Mouse (Mus musculus) gastrocnemius, postnatal 4 days (tissue): ENCODE results near the gene Ttc9b. TPM values are rescaled to one million over a fixed set of nuclear protein-coding genes. Genes with fewer than 3 reads are reported as not detected.
A peak's percentile ranks its signal among the peaks of the same experiment; 100 is the strongest.

Experiments
- DNase-seq, 2 experiments: peaks; one replicate each; pipeline ENCODE4 v3.0.0; 2021 to 2022; ENCODE audit warnings: low spot score in 2 of 2, mixed read lengths in 2 of 2
- total RNA-seq, 2 experiments: library from RNA; stranded (reverse); gene quantifications; 2 replicates each; pipeline ENCODE4 v1.2.3; 2021

Ttc9b gene
- total RNA-seq, 2 experiments from 2014 or later: not detected

GRCm38 (mm10) chr7:27685681-27686080 lies 32.0 kb downstream of the Ttc9b start:
- DNase-seq: no peak

- no peak for DNase-seq
Observed at GRCm38 (mm10) chr7:27687043-27687442, 33.3 kb downstream of the Ttc9b start.

- DNase-seq: no peak
Observed at GRCm38 (mm10) chr7:27687836-27688235, 34.1 kb downstream of the Ttc9b start.

DNA sequence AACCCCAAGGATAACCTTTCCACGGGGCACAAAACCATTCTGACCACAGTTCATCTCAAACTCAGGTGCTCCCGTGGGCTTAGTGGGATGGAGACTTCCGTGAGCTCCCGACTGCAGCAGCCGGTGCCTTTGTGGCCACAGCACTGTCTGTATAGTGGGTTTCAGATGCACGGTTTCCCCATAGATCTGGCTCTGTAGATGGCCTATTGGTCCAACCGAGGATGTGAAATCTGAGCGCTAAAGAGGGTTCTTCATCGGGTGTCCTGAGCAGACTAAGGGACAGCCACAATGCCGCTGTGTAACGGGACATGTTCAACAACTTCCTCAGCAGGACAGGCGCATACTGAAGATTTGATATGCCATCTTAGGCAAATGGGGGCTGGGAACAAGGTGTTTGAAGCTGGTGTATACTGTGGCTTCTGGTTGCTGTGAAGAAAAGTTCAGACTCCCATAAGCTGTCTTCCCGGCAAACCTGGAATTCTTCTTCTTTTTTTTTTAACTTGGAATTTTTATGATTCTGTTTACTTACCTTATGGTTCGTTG lies 34.6 kb downstream of the Ttc9b start:
- DNase-seq: no peak

- peak; percentile 66 to 86 for DNase-seq
Observed at GRCm38 (mm10) chr7:27688815-27689612, 35.3 kb downstream of the Ttc9b start, which contains the start of gene Zfp607b. TSS of gene Zfp607b (plus strand) at chr7:27689340.

GRCm38 (mm10) chr7:27691076-27691475 lies 37.4 kb downstream of the Ttc9b start:
- peak in 1 of 2 experiments; percentile 23 for DNase-seq

- no peak for DNase-seq
Observed at GRCm38 (mm10) chr7:27696711-27697110, 43.0 kb downstream of the Ttc9b start.

Other genes starting within 250 kb of the Ttc9b start
- under 1 TPM; 0.21 to 0.34 TPM for gene Sptbn4, start 206.2 kb upstream of the Ttc9b start, total RNA-seq
- 10 to 100 TPM; 29.0 to 36.5 TPM for gene Blvrb, start 205.9 kb upstream of the Ttc9b start, total RNA-seq
- 10 to 100 TPM; 13.0 to 13.6 TPM for gene Sertad3, start 180.1 kb upstream of the Ttc9b start, total RNA-seq
- gene Sertad1, start 167.0 kb upstream of the Ttc9b start, total RNA-seq: 10 to 100 TPM; 15.6 to 16.2 TPM
- 10 to 100 TPM; 36.6 to 38.2 TPM for gene Prx, start 154.6 kb upstream of the Ttc9b start, total RNA-seq
- 1 to 10 TPM in 1 of 2 experiments, under 1 TPM in 1; 0.73 to 1.1 TPM for gene Hipk4, start 130.6 kb upstream of the Ttc9b start, total RNA-seq
- gene Pld3, start 100.7 kb upstream of the Ttc9b start, total RNA-seq: 10 to 100 TPM; 45.0 to 47.7 TPM
- 100 to 1,000 TPM; 100 to 115 TPM for gene 2310022A10Rik, start 100.7 kb upstream of the Ttc9b start, total RNA-seq
- 100 to 1,000 TPM; 183 to 188 TPM for gene Akt2, start 62.4 kb upstream of the Ttc9b start, total RNA-seq
- 10 to 100 TPM; 19.2 to 20.0 TPM for gene Map3k10, start 20.7 kb downstream of the Ttc9b start, total RNA-seq
- gene Zfp607b, start 35.4 kb downstream of the Ttc9b start, total RNA-seq: 1 to 10 TPM; 1.4 to 2.1 TPM
- gene Zfp60, start 77.5 kb downstream of the Ttc9b start, total RNA-seq: 10 to 100 TPM; 10.9 to 12.8 TPM
- gene Zfp626, start 153.3 kb downstream of the Ttc9b start, total RNA-seq: 1 to 10 TPM; 4.6 to 6.2 TPM
- 1 to 10 TPM; 2.8 to 3.0 TPM for gene Zfp59, start 184.7 kb downstream of the Ttc9b start, total RNA-seq
- gene Zfp607a, start 203.6 kb downstream of the Ttc9b start, total RNA-seq: 1 to 10 TPM; 3.5 to 4.3 TPM